Mouse (Mus musculus) gastrocnemius, postnatal 10 days (tissue): Measurements from ENCODE around the gene Btbd35f2. TPM values are rescaled to one million over a fixed set of nuclear protein-coding genes. Genes with fewer than 3 reads are reported as not detected.
"Not testable (repeated sequence)": the region's sequence is repeated elsewhere in the genome, so short reads cannot be mapped to it uniquely, and the experiment has no call there.

Experiments
- DNase-seq: peaks from one replicate; pipeline ENCODE4 v3.0.0; 2021; ENCODE audit warnings: mixed read lengths
- long read RNA-seq, 2 experiments: library from polyadenylated mRNA; stranded (forward); transcript quantifications; one replicate each; pipeline ENCODE4 v2.0.0; 2021
- total RNA-seq, 2 experiments: library from RNA; stranded (reverse); gene quantifications; 2 replicates each; pipeline ENCODE4 v1.2.3; 2021

The Btbd35f2 gene
- total RNA-seq = not detected
- long read RNA-seq, experiment 1 = 0 reads
- long read RNA-seq, experiment 2 = 0 reads

DNA sequence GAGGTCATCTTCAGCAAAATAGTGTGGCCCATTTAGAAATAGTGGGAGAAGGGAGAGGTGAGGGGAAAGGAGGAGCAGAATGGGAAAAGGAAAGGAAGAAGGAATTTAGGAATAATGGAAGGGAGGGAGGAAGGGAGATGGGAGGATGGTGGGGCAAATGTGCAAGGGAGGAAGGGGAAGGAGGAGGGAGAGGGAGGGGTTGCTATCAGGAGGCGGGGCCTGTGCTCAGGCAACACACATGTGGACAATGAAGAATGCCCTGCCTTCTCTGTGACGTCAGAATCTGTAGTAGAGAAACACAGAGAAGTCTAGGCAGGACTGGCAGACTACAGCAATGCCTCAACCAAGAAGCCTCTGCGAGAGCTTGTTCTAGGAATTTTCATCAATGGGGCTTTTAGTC is at the start of gene Btbd35f2:
Gene Btbd35f2, plus strand, starts transcription at position 301 of the 400 bp plus-strand sequence.
- not testable (repeated sequence) for DNase-seq

Other genes with a start within 250 kb of the Btbd35f2 start
- gene Btbd35f22, start 230.6 kb upstream of the Btbd35f2 start, total RNA-seq = not detected